Mouse (Mus musculus) v-Abl transformed pro-B cells (cell line): Measurements from ENCODE around the gene Atp1b1.

Experiments
- in situ Hi-C, 2 experiments: fragments of 400-800 bp; cut with MboI; formaldehyde crosslinking; loops; one replicate each; pipeline ENCODE4 v1.15.1; 2025; ENCODE audit not compliant: unreplicated experiment in 2 of 2

Gene Atp1b1

GRCm38 (mm10) chr1:164468329-164468728 lies 10.2 kb upstream of the Atp1b1 start:
- in situ Hi-C loops: loop anchor here in 1 of 2 experiments (10.0 kb wide), 1 partner anchor 76 kb away; no protein-coding TSS in a partner anchor

DNA sequence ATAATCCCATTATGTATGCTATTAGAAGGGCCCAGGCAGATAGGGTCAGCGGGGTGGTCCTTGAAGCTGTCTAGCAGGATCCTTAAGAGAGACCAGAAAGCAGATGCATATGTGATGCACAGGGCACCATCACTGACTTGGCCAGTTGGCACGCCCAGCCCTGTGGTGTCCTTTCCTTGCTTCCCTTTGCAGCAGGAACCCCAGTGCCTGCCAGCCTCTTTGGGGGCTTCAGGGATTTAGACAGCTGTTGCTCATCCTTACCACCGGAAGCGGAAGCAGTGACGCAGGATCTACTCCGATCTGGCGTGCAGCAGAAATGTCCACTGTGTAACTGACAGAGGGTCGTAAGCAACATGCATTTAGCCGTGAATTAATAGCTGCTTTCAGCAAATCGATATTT lies 9.3 kb upstream of the Atp1b1 start:
- in situ Hi-C loops: loop anchor here in 1 of 2 experiments (10.0 kb wide), 1 partner anchor 77 kb away; no protein-coding TSS in a partner anchor

GRCm38 (mm10) chr1:164461726-164462125 lies 3.6 kb upstream of the Atp1b1 start:
- in situ Hi-C loops: loop anchor here in 1 of 2 experiments (10.0 kb wide), 1 partner anchor 83 kb away; no protein-coding TSS in a partner anchor

GRCm38 (mm10) chr1:164460921-164461697 lies 3.0 kb upstream of the Atp1b1 start:
- in situ Hi-C loops: loop anchor here in 1 of 2 experiments (10.0 kb wide), 1 partner anchor 84 kb away; no protein-coding TSS in a partner anchor

DNA sequence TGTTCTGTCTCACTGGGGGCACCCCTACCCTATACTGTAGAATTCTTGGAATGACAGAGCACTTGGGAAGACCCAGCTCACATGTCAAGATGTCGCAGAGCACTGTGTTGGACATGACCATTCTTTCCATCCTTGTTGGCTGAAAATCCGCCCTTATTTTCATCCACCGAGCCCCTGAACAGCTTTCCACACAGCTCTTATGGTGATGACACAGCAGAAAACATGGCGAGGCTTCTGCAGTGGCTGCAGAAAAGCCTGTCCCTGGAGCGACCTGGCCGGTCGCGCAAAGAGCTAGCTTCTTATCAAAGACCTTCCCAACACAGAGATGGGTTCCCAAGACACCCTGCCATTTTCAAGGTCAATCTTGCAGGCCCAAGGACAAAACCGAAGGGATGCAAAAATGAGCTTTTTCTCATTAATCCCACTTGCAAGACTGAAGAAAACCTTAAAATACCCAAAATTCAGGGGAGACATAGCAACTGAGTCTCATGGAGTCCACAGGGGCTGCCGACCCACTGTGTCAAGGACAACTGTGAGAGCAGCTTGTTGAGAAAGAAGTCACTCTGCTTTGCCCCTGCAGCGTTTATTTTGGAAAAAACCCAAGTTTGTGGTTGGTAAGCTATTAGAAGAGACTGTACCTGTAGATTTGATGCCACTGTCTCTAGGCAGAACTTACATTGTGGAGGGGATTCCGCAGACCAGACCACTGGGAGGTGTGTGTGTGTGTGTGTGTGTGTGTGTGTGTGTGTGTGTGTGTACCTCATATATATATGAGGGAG lies 1.2 kb upstream of the Atp1b1 start:
- in situ Hi-C loops: loop anchor here in 1 of 2 experiments (5.0 to 10.0 kb wide), 3 partner anchors 95 to 575 kb away; no protein-coding TSS in a partner anchor

DNA sequence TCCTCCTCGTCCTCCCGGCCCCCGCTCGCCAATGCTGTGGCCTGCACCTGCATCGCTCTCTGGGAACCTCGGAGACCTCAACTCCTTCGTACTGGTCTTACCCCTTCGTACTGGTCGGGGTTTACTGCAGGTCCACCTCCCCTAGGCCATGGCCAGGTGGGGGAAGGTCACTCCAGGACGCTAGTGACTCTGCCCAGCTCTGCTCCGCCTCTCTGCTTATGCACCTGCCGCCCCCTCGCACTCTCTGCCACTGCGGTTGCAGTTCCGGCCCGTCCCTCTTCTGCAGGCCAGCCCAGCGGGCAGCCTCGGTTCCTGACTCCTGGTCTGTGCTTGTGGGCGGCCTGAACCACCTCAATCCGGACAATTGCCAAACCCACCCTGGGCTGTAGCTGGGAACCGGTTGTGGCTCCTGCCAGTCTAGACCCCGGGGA lies 481 bp upstream of the Atp1b1 start:
- in situ Hi-C loops: loop anchor here in 1 of 2 experiments (5.0 to 10.0 kb wide), 3 partner anchors 94 to 576 kb away; no protein-coding TSS in a partner anchor

DNA sequence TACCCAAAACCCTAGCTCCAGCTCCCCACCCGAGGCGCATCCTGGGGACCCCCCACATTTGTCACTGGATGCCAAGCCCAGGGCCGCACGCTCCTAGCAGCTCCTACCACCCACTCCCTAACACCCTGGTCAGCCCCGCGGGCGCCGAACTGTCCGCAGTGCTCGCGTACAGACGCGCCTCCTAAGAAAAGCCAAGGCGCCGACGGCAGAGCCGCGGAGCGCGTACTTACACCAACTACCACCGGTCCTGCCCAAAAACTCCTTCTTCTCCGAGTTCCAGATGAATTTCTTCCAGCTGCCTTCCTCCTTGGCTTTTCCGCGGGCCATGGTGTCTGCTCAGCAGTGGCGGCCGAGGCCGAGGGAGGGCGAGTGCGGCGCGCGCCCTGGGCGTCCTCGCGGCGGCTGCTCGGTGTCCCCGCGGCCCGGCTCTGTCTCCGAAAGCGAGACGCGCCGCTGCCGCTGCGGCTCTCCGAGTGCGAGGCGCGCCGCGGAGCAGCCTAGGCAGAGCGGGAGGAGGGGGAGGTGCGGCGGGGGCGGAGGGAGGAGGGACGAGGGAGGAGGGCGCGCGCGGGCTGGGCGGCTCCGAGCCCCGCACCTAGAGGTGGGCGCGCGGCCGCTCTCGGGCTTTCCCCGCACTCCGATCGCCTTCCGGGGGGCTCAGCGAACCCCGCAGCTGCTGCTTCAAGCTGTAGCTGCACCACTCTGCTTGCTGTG lies 467 bp downstream of the Atp1b1 start:
- in situ Hi-C loops: loop anchor here in 1 of 2 experiments (5.0 to 10.0 kb wide), 3 partner anchors 93 to 577 kb away; no protein-coding TSS in a partner anchor

- in situ Hi-C loops: loop anchor here in 1 of 2 experiments (5.0 to 10.0 kb wide), 3 partner anchors 92 to 578 kb away; no protein-coding TSS in a partner anchor
Measured at GRCm38 (mm10) chr1:164456731-164457130, 1.4 kb downstream of the Atp1b1 start.

- in situ Hi-C loops: loop anchor here in 1 of 2 experiments (5.0 to 10.0 kb wide), 3 partner anchors 91 to 579 kb away; no protein-coding TSS in a partner anchor
Measured at GRCm38 (mm10) chr1:164456065-164456464, 2.1 kb downstream of the Atp1b1 start.

DNA sequence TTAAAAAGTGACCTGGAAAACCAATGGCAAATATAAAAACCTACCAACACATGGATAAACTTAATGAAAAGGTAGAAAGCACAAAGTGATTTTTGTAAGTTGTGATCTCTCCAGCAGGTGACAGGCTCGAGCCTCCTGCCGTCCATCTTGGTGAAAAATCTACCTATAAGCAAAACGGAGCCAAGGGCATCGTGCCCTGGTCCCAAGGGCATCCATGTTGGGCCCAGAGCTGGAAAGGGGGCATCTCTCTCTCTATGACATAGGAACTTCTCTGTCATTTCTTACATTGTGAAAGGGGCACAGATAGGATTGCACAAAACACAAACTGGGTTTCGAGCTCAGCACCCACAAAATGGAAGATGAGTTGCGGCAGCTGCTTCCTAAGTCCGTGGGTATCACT lies 2.5 kb downstream of the Atp1b1 start:
- in situ Hi-C loops: loop anchor here in 1 of 2 experiments (5.0 to 10.0 kb wide), 3 partner anchors 91 to 579 kb away; no protein-coding TSS in a partner anchor

DNA sequence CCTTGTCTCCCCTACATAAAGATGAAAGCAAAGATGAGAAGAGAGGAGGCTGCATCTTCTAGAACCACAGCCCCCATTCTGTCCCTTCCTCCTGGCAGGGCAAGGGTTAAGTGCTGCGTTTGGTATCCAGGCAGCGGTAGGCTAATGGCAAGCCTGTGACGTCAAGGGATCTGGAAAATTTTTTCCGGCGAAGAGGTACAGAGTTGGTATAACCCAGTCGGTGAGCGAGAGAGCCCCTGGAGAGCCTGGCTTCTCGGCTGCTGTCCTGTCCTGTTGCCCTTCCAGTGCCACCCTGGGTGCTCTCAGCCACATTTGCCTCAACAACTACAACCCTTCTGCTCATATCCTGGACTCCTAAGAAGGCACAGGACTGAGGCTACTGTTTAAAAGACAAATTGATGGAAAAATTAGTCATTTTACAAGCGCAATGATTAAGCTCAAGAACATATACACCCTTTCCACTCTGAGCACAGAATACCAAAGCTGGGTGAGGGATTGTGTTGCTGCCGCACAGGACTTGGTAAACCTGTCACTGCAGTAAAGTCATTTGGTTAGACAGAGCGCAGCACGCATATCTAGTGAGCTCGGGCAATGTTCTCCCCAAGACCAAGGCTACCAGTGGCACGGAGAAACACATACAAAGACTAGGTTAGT lies 3.3 kb downstream of the Atp1b1 start:
- in situ Hi-C loops: loop anchor here (5.0 to 10.0 kb wide), 6 partner anchors 90 to 580 kb away; no protein-coding TSS in a partner anchor

GRCm38 (mm10) chr1:164453739-164454138 lies 4.4 kb downstream of the Atp1b1 start:
- in situ Hi-C loops: loop anchor here (5.0 to 10.0 kb wide), 6 partner anchors 89 to 581 kb away; no protein-coding TSS in a partner anchor

- in situ Hi-C loops: loop anchor here (5.0 to 10.0 kb wide), 6 partner anchors 88 to 582 kb away; no protein-coding TSS in a partner anchor
Measured at GRCm38 (mm10) chr1:164453146-164453545, 5.0 kb downstream of the Atp1b1 start.

DNA sequence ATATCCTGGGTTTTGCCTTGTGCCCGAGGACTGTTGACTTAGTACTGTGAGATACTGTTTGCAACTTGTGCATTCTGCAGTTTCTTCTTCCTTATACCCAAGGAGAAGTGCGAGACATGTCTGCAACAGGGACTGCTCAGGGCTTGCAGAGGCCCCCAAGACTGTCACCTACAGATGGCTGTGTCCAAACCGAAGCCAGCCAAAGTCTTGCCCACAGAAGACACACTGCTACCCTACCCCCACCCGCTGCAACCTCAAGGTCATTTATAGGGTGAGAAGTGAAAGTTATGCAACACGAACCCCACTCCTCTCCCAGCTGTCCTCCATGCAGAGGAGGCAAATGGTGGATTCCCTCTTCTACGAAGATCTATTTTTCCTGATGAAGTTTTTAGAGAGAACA lies 5.6 kb downstream of the Atp1b1 start:
- in situ Hi-C loops: loop anchor here (5.0 to 10.0 kb wide), 6 partner anchors 88 to 582 kb away; no protein-coding TSS in a partner anchor

- in situ Hi-C loops: loop anchor here (5.0 to 10.0 kb wide), 6 partner anchors 87 to 583 kb away; no protein-coding TSS in a partner anchor
Measured at GRCm38 (mm10) chr1:164451346-164451745, 6.8 kb downstream of the Atp1b1 start.

DNA sequence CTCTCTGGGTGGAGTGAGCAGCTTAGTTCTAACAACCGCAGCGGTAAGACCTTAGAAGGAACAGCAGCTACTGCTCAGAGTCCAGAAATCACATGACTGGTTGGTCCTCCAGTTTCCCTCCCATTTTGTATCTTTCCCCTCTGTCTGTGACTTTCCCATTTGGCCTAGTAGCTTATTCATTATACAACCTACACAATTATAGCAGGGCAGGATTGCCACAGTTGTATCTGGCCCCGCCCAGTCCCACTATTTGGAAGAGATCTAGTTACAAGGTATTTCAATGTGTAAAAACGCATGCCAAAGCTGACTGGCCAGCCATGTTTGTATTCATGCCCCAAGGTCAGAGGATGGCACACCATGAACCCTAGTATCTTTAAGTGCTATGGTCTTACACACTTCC lies 7.5 kb downstream of the Atp1b1 start:
- in situ Hi-C loops: loop anchor here (5.0 to 10.0 kb wide), 6 partner anchors 86 to 584 kb away; no protein-coding TSS in a partner anchor

GRCm38 (mm10) chr1:164450231-164450630 lies 7.9 kb downstream of the Atp1b1 start:
- in situ Hi-C loops: loop anchor here (5.0 to 10.0 kb wide), 6 partner anchors 85 to 585 kb away; no protein-coding TSS in a partner anchor

- in situ Hi-C loops: loop anchor here (5.0 to 10.0 kb wide), 6 partner anchors 85 to 585 kb away; no protein-coding TSS in a partner anchor
Measured at GRCm38 (mm10) chr1:164449626-164450025, 8.5 kb downstream of the Atp1b1 start.

DNA sequence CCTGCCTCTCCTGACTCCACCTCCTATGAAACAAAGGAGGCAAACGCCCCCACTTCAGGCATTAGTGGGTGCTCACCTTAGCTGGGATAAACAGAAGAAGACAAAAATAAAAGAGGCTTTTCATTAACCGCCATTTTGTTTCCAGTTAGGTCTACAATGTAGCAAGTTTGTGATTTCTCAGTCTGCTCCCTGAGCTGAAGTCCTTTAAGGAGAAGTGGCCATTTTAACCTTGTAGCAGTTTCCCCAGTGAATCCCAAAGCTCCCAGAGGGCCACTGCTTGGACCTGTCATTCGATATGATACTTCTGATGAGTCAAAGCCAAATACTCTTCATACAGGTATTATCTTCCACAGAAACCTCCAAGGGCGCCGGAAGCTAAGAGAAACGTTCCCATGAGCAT lies 10.6 kb downstream of the Atp1b1 start:
- in situ Hi-C loops: no loop called here
